Mouse (Mus musculus): Measurements from ENCODE around the gene Nme1.

GRCm38 (mm10) chr11:93963013-93963412, 5.3 kb downstream of the Nme1 start:
- TF ChIP-seq POLR2A (IDR thresholded peaks at IDR 0.05; ENCODE audit: insufficient read depth, low read depth, low read length) (no peak), CTCF (IDR thresholded peaks at IDR 0.05; ENCODE audit: insufficient read depth, low read depth, low read length) (no peak)

Measured in olfactory bulb, adult 2 months (tissue).